Mouse (Mus musculus) bone marrow, adult 2 months (tissue): Measurements from ENCODE around the gene 4930524J08Rik.

Experiments
- CTCF ChIP-seq: fragments of 200-500 bp; IDR thresholded peaks from 2 replicates; pipeline ENCODE4 v1.5.1; 2011; ENCODE audit warnings: low read length, control low read depth; ENCODE audit not compliant: control insufficient read depth, insufficient read depth
- POLR2A ChIP-seq: fragments of 200-500 bp; IDR thresholded peaks from 2 replicates; pipeline ENCODE4 v1.6.1; 2011; ENCODE audit warnings: low read depth, mild to moderate bottlenecking, control low read depth, low read length, borderline replicate concordance; ENCODE audit not compliant: control insufficient read depth

DNA sequence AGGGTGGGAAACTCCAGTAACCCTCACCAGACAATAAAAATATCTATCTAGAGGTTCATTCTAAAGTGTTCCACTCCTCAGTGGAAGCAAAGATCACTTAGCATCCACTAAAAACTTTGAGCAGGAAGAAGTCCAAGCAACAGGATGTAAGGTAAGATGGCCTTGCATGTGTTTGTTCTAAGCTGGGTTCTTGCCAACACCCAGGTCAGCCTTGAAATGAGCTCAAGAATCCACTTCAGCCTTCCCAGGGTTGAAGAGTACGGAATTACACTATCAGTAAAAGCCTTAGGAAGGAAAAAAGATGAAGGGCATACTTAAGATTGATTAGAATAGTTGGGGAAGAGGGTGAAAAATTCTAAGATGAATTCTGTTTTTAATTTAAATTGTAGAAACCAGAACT, 20.2 kb upstream of the 4930524J08Rik start:
- no peak for TF ChIP-seq CTCF
- TF ChIP-seq POLR2A = no peak
